Mouse (Mus musculus) ES-E14 (cell line): Measurements from ENCODE around the gene Naaa.

Source experiments
- CHD2 ChIP-seq: IDR thresholded peaks from 2 replicates; pipeline ENCODE4 v1.6.1; 2014; ENCODE audit warnings: mild to moderate bottlenecking, low read depth, low read length, inconsistent platforms
- HCFC1 ChIP-seq: IDR thresholded peaks from 2 replicates; pipeline ENCODE4 v1.6.1; 2012; ENCODE audit warnings: low read length, inconsistent platforms, borderline replicate concordance; ENCODE audit not compliant: insufficient read depth
- MAFK ChIP-seq: IDR thresholded peaks from 2 replicates; pipeline ENCODE4 v1.6.1; 2014; ENCODE audit warnings: mild to moderate bottlenecking, low read depth, low read length, inconsistent platforms; ENCODE audit not compliant: insufficient read depth
- ZC3H11A ChIP-seq: IDR thresholded peaks from 2 replicates; pipeline ENCODE4 v1.6.1; 2012; ENCODE audit warnings: low read depth, mild to moderate bottlenecking, inconsistent platforms, low read length, borderline replicate concordance
- ZNF384 ChIP-seq: IDR thresholded peaks from 2 replicates; pipeline ENCODE4 v1.6.1; 2012; ENCODE audit warnings: low read depth, low read length, inconsistent platforms

- no peak for TF ChIP-seq CHD2
- TF ChIP-seq HCFC1, result no peak
- TF ChIP-seq ZC3H11A, result no peak
- TF ChIP-seq MAFK, result no peak
- TF ChIP-seq ZNF384, result no peak
Observed at GRCm38 (mm10) chr5:92294525-92294924, 16.6 kb upstream of the Naaa start.
